In genomic region chr7:135990321-135990720, GRCm38 (mm10) we compare ENCODE assay signal across 16 mouse cellular contexts.
DNase-seq lines count a peak whose midpoint lies in the region; ATAC-seq lines count a peak whose summit lies in the region.
"Had no signal": no experiment of that assay in that cellular context is flagged by ENCODE, and none has a peak within 500 bp of the region (broad histone marks: within the 10 kb centered on the region; RNA-seq: fewer than 3 reads in every experiment).

No protein-coding gene starts in this region.

- peak; percentile 44; the same call in 1 of the 2 replicates for ATAC-seq in frontal cortex, adult (ENCODE audit: low TSS enrichment)
- ATAC-seq: CD4-positive, CD25-positive, alpha-beta regulatory T cell, adult 4 months had no signal

- DNase-seq in frontal cortex, postnatal 25 days (ENCODE audit: low spot score in 2 of 2): no peak
- peak; percentile 51 for DNase-seq in layer of hippocampus, adult 9-11 months
- no peak for DNase-seq in layer of hippocampus, postnatal 36 days
- peak; percentile 33 for DNase-seq in telencephalon, adult 2 months (ENCODE audit: low read depth, low spot score)
- DNase-seq in adipocyte (ENCODE audit: low spot score): no peak
- DNase-seq: adrenal gland, adult 8-10 months; adrenal gland, postnatal 25 days; cerebellum, adult 11 months; cerebellum, adult 2 months; cerebellum, adult 9-11 months; cerebellum, postnatal 25 days; gastrocnemius, adult 2 months; gastrocnemius, postnatal 14 days; heart, adult 11 months had no signal

Comparison
In these comparisons a context has a peak if more than half of its experiments do, and no peak if none do; other contexts are left out.
1. DNase-seq: peak in layer of hippocampus, adult 9-11 months (single experiment) and telencephalon, adult 2 months (single experiment); none in frontal cortex, postnatal 25 days (0 of 2), layer of hippocampus, postnatal 36 days (0 of 2) and adipocyte (single experiment).